Mouse (Mus musculus) forelimb bud, embryonic 11.5 days (tissue): ENCODE results near the gene Asxl1.

ENCODE experiments used
- DNase-seq: peaks from one replicate; pipeline ENCODE4 v3.0.0-alpha.2; 2012; ENCODE audit warnings: low read depth, low spot score

The Asxl1 gene

GRCm38 (mm10) chr2:153443434-153444240 is 98.0 kb downstream of the Asxl1 start:
- no peak for DNase-seq

- DNase-seq, result no peak
These were observed 98.9 kb downstream of the Asxl1 start for GRCm38 (mm10) chr2:153444254-153445136.

DNA sequence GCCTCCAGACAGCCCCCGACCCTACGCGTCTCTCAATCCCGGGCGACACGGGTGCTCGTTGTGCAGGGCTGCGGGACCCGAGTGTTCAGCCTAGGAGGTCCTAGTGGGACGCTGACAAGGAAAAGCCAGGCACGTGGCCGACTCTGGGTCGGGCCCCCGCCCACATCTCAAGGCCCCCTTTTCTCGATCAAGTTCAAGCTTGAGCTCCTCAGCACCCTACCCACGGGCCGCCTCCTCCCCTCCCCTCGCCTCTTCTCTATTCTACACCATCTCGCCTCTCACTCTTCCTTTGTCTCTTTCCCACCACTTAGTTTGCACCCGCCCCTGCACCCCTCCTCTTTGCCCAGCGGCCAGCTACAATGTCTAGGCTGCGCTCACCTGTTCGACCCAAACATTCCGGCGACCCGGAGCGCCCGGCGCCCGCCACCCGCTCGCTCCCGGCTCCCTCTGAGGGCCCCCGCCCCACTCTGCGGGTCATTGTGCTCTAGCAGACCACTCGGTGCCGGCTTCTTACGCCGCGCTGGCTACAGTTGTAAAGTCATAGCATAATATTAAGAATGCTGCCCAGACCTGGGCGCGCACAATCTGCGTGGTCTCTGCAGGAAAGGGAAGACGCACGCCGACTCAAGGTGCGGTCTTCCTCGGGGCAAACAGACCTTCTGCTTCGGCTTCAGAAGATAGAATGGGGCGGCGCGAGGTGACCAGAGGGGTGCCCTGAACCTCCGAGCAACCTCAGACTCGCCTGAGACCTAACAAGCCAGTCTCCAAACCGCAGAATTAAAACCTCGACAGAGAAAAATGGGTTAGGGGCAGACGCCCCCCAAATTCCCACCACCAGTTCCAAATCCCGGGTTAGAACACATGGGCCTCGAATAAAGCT is 99.7 kb downstream of the Asxl1 start:
- DNase-seq, result no peak

DNA sequence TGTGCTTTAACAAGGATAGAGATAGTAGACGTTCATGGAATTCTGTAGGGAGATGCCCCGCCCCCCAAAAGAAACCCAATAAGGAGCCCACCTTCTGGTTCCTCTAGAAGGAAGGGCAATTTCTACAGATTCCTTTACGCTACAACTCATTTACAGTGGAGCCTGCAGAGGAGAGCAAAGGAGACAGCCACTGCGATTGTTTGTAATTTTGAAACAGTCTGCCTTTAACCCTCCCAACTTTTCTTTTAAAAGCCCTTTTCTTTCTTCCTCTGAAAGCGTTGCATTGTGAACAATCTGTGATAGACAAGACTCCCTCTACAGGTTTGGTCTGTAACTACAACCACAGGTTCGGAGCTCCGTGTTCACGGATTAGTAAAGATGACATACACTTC is 100.4 kb downstream of the Asxl1 start:
- peak; percentile 83 for DNase-seq

DNA sequence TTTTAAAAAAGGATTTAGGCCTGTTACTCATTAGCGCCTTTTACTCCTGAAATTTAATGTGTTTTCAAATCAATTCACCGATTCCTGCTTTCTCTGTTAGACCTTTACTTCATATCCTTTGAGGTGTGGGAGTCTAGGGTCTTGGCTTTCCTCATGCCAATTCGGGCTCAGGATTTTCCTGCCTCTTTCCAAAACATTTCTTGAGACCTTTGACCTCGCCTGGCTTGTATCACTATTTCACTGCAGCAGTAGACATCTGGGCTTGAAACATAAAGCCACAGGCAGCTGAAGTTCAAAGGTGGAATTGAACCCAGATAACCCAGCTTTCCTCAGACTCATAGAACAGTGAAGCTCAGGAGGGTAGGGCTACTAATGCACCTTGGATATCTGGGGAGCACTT is 100.8 kb downstream of the Asxl1 start:
- no peak for DNase-seq

DNA sequence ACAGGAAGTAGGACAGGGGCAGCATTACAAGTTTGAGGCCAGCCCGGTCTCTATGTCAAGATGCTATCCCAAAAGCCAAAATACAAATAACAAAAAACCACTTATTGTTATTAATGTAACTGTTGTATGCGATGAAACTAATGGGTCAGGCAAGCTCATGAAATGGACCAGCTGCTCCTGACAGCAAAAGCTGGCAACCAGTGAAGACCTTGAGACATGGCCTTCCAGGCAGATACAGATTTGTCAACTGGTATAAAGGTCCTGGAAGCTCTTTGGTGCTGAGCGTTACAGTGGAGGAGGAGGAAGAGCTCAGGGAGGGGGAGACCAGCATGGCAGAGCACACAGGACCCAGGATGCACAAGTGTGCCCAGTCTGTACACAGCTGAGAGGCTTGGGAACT is 102.1 kb downstream of the Asxl1 start:
- no peak for DNase-seq

DNA sequence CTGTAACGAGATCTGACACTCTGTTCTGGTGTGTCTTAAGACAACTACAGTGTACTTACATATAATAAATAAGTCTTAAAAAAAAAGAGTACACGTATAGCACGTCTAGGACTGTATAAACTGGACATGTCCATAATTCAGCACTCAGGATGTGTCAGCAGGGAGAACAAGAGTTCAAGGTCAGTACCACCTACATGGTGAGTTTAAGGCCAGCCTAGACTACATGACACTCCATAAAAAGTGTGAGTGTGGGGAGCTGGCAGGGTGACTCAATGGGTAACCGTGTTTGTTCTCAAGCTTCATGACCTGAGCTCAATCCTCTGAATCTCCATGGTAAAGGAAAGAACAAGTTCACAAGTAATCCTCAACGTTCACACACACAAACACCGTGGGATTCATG is 102.9 kb downstream of the Asxl1 start:
- DNase-seq, result no peak
